Mouse (Mus musculus) embryonic fibroblast, embryonic 13.5 days (primary cell): ENCODE measurements around the gene Palmd.

ENCODE experiments used
- CTCF ChIP-seq: IDR thresholded peaks from 2 replicates; pipeline ENCODE4 v1.5.1; 2011; ENCODE audit warnings: mild to moderate bottlenecking, control low read depth, low read length, moderate library complexity, borderline replicate concordance; ENCODE audit not compliant: insufficient read depth
- POLR2A ChIP-seq: IDR thresholded peaks from 2 replicates; pipeline ENCODE4 v1.6.1; 2011; ENCODE audit warnings: low read depth, mild to moderate bottlenecking, control low read depth, low read length, moderate library complexity

DNA sequence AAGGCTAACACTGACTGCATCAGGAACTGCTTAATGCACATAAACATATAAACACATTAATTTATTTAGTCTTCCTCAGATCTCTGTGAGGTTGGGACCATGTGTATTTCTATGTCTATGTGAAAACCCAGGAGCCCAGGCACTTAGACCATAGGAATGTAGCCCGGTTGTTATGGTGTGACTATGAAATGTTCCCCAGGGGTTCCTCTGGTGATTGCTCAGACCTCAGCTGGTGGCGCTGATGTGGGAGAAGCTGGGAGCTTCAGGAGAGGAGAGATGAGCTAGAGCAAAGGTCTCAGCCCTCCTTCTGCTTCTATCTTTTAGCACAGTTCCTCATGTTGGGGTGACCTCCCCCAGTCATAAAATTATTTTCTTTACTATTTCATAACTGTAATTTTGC, 8.4 kb downstream of the Palmd start:
- TF ChIP-seq POLR2A = no peak
- TF ChIP-seq CTCF = no peak
